Mouse (Mus musculus): Measurements from ENCODE around the gene Neurl1a. TPM values are rescaled to one million over a fixed set of nuclear protein-coding genes. Genes with fewer than 3 reads are reported as not detected.

The Neurl1a gene
- polyA plus RNA-seq, 1 experiment from 2014 or later, result 6.4 TPM

DNA sequence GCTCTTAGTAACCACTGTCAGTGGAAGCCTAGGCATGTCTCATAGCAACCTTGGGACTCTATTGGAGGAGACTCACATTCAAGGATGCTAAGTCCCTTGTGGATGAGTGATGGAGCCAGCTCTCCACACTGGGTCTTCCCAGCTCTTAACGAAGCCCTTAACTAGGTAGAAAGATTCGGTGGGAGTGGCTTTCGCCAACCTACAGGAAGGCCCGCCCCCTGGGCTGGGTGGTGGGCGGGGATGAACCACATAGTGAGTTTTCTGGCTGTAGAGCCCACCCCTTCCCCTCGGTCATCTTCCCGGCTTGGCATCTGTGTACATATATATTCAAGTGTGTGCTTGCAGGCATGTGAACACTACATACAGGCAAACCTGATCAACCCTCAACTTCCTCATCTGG lies 62.3 kb downstream of the Neurl1a start:
- Histone ChIP-seq H3K4me3 (peak overlapping the region; percentile 55), H3K9me3 (no peaks in the 10 kb centered on the region), H3K36me3 (replicated peaks) (no peaks in the 10 kb centered on the region), H3K27me3 (replicated peaks; ENCODE audit: low read depth, poor library complexity, severe bottlenecking) (peaks cover 15% of the 10 kb centered on the region), H3K27ac (replicated peaks) (no peak overlapping the region), H3K4me1 (peaks cover 36% of the 10 kb centered on the region)
- no peak for DNase-seq (ENCODE audit: low spot score)
- WGBS, result 66% methylated on average over 7 of the region's 7 CpGs

- peaks cover 40% of the 10 kb centered on the region for H3K4me1 ChIP-seq
- H3K9me3 ChIP-seq, result no peaks in the 10 kb centered on the region
- peaks cover 23% of the 10 kb centered on the region for H3K27me3 ChIP-seq (replicated peaks; ENCODE audit: low read depth, poor library complexity, severe bottlenecking)
- H3K4me3 ChIP-seq, result no peak overlapping the region
- 88% methylated on average over 4 of the region's 4 CpGs for WGBS
- H3K27ac ChIP-seq (replicated peaks), result no peak overlapping the region; the same call in 1 of the 2 replicates
- no peak for DNase-seq (ENCODE audit: low spot score)
- no peaks in the 10 kb centered on the region for H3K36me3 ChIP-seq (replicated peaks)
Measured at GRCm38 (mm10) chr19:47242227-47242626, 63.6 kb downstream of the Neurl1a start.

DNA sequence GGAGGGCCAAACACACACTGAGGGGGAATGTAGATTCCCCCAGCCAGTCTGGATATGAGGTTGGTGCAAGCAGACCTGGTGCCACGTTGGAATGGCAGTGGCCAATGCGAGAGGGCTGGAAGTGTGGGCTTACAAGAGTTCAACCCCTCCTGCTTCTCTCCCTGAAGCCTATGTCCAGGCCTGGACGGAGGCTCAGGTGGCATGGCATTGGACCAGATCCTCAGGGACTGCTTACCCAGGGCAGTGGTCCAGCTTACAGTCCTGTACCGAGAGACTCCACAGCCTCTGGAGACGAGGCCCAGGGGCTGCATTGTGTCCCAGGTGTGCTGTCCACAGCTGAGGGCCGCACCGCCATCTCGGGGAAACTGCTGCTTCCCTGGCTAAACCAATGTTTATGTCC lies 66.9 kb downstream of the Neurl1a start:
- no peak for DNase-seq (ENCODE audit: low spot score)
- H3K4me1 ChIP-seq, result peaks cover 51% of the 10 kb centered on the region
- no peak overlapping the region for H3K27ac ChIP-seq (replicated peaks)
- no peak overlapping the region for H3K4me3 ChIP-seq
- WGBS, result 85% methylated on average over 8 of the region's 8 CpGs
- peaks cover 13% of the 10 kb centered on the region for H3K27me3 ChIP-seq (replicated peaks; ENCODE audit: low read depth, poor library complexity, severe bottlenecking)
- no peaks in the 10 kb centered on the region for H3K9me3 ChIP-seq
- H3K36me3 ChIP-seq (replicated peaks), result no peaks in the 10 kb centered on the region

DNA sequence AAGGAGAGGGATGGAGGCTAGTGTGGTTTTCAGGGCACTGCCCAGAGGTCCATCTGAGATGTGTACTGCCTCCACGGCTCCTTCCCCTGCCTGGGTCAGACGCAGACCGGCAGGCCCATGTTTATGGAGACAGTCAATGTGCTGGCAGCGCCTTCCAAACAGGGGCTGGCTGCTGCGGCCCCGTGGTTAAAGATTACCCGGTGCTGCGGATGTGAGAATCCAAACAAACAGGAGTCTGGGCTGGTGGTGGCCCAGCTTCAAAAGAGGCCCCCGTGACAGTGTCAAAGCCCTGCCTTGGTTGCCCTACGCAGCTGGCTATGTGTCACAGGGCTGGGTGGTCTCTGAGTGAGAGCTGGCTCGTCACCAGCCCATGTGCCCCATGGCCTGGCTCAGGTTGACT lies 69.2 kb downstream of the Neurl1a start:
- DNase-seq (ENCODE audit: low spot score), result no peak
- H3K27ac ChIP-seq (replicated peaks), result no peak overlapping the region
- peaks cover 36% of the 10 kb centered on the region for H3K27me3 ChIP-seq (replicated peaks; ENCODE audit: low read depth, poor library complexity, severe bottlenecking)
- H3K36me3 ChIP-seq (replicated peaks), result no peaks in the 10 kb centered on the region
- WGBS, result 67% methylated on average over 11 of the region's 11 CpGs
- peaks cover 45% of the 10 kb centered on the region for H3K4me1 ChIP-seq
- H3K4me3 ChIP-seq, result no peak overlapping the region
- no peaks in the 10 kb centered on the region for H3K9me3 ChIP-seq

DNA sequence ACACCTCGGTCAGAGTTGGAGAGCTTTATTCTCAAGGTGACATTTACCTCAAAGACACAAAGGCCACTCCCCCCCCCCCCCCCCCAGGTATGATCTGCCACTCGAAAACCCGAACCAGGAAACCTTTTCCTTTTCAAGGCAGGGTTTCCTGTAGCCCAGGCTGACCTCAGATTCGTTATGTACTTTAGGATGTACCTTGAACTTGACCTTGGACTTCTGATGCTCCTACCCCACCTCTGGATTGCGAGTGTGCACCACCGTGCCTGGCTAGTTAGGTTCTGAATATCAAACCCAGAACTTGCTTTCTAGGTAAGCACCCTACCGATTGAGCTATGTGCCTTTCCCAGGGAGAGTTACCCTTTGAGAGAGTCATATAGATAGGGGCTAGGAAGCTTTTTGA lies 69.7 kb downstream of the Neurl1a start:
- H3K9me3 ChIP-seq, result no peaks in the 10 kb centered on the region
- H3K4me3 ChIP-seq, result no peak overlapping the region

DNA sequence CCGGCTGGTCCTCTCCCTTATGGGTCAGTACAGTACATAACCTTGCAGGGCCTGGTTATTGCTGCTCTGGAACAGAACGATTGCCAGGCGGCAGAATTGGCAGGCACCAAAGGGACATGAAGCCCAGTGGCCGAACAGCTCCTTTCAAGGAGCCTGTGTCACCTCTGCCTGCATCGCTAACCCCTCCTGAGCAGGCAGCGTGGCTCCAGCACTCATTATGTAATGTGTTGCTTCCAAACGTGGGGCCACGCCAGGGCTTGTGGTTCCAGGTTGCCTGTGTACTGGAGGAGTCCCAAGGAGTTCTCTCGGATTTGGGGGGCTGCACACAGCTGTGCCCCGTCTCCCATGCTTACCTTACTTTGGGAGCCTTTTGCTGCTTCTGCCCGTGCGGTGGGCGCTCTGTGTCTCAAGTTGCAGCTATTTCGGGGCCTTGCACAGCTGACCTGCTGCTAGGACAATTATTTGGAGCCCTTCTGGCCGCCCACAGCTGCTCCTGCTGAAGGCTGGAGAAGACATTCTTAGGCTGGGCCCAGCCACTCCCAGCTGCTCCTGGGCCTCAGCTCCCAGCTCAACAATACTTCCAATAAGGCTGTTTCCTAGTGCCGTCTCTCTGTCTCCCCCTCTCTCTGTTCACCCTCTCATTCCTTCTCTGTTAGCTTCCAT lies 70.4 kb downstream of the Neurl1a start:
- peaks cover 48% of the 10 kb centered on the region for H3K27me3 ChIP-seq (replicated peaks; ENCODE audit: low read depth, poor library complexity, severe bottlenecking)
- peaks cover 45% of the 10 kb centered on the region for H3K4me1 ChIP-seq
- no peaks in the 10 kb centered on the region; the same call in 1 of the 2 replicates for H3K9me3 ChIP-seq
- H3K4me3 ChIP-seq, result no peak overlapping the region
- DNase-seq (ENCODE audit: low spot score), result no peak
- no peaks in the 10 kb centered on the region for H3K36me3 ChIP-seq (replicated peaks)
- peak overlapping the region; percentile 54; the same call in 1 of the 2 replicates for H3K27ac ChIP-seq (replicated peaks)
- WGBS, result 72% methylated on average over 16 of the region's 16 CpGs

More for the DNA sequence above, 69.7 kb downstream of the Neurl1a start:
- H3K27ac ChIP-seq (replicated peaks), result no peak overlapping the region
- 80% methylated on average over 7 of the region's 7 CpGs for WGBS
- H3K27me3 ChIP-seq (replicated peaks; ENCODE audit: low read depth, poor library complexity, severe bottlenecking), result peaks cover 41% of the 10 kb centered on the region
- no peaks in the 10 kb centered on the region for H3K36me3 ChIP-seq (replicated peaks)
- H3K4me1 ChIP-seq, result peaks cover 47% of the 10 kb centered on the region
- no peak for DNase-seq (ENCODE audit: low spot score)

GRCm38 (mm10) chr19:47250931-47251330 lies 72.3 kb downstream of the Neurl1a start:
- no peak for DNase-seq (ENCODE audit: low spot score)
- Histone ChIP-seq H3K4me1 (peaks cover 41% of the 10 kb centered on the region), H3K9me3 (no peaks in the 10 kb centered on the region; the same call in 1 of the 2 replicates), H3K4me3 (no peak overlapping the region), H3K36me3 (replicated peaks) (no peaks in the 10 kb centered on the region), H3K27me3 (replicated peaks; ENCODE audit: low read depth, poor library complexity, severe bottlenecking) (peaks cover 66% of the 10 kb centered on the region), H3K27ac (replicated peaks) (no peak overlapping the region)
- WGBS, result 57% methylated on average over 6 of the region's 6 CpGs

- Histone ChIP-seq H3K27ac (replicated peaks) (peak overlapping the region; percentile 71), H3K27me3 (replicated peaks; ENCODE audit: low read depth, poor library complexity, severe bottlenecking) (peaks cover 66% of the 10 kb centered on the region), H3K36me3 (replicated peaks) (no peaks in the 10 kb centered on the region), H3K4me3 (peak overlapping the region; percentile 57), H3K4me1 (peaks cover 37% of the 10 kb centered on the region), H3K9me3 (no peaks in the 10 kb centered on the region; the same call in 1 of the 2 replicates)
- WGBS, result 3% methylated on average over 90 of the region's 90 CpGs
- peak; percentile 56 for DNase-seq (ENCODE audit: low spot score)
Measured at GRCm38 (mm10) chr19:47253053-47253628, 74.5 kb downstream of the Neurl1a start.

DNA sequence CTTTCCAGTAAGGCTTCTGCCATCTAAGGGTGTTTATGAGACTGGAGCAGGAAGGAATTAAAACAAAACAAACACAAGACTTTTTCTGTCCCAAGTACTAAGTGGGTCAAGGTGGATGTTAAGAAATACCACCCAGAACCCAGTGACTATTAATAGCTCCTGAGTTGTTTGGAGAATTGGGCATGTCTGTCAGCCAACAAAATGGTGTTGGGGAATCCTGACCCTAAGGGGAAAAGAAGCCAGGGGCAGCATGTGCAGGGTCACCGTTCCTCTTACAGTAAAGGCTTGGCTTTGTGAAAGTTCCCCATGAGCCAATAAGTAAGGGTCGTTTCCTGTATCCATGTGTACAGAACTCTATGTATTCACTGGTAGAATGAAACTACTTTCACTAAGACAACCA lies 76.4 kb downstream of the Neurl1a start:
- no peak for DNase-seq (ENCODE audit: low spot score)
- peaks cover 33% of the 10 kb centered on the region for H3K4me1 ChIP-seq
- H3K4me3 ChIP-seq, result no peak overlapping the region
- no peak overlapping the region for H3K27ac ChIP-seq (replicated peaks)
- 67% methylated on average over 2 of the region's 2 CpGs for WGBS
- no peaks in the 10 kb centered on the region for H3K36me3 ChIP-seq (replicated peaks)
- H3K9me3 ChIP-seq, result no peaks in the 10 kb centered on the region; the same call in 1 of the 2 replicates
- H3K27me3 ChIP-seq (replicated peaks; ENCODE audit: low read depth, poor library complexity, severe bottlenecking), result peaks cover 66% of the 10 kb centered on the region

- Histone ChIP-seq H3K4me1 (peaks cover 28% of the 10 kb centered on the region), H3K36me3 (replicated peaks) (no peaks in the 10 kb centered on the region), H3K27ac (replicated peaks) (no peak overlapping the region), H3K4me3 (no peak overlapping the region), H3K9me3 (no peaks in the 10 kb centered on the region; the same call in 1 of the 2 replicates), H3K27me3 (replicated peaks; ENCODE audit: low read depth, poor library complexity, severe bottlenecking) (peaks cover 58% of the 10 kb centered on the region)
- 77% methylated on average over 6 of the region's 6 CpGs for WGBS
- no peak for DNase-seq (ENCODE audit: low spot score)
Measured at GRCm38 (mm10) chr19:47255919-47256318, 77.3 kb downstream of the Neurl1a start.

DNA sequence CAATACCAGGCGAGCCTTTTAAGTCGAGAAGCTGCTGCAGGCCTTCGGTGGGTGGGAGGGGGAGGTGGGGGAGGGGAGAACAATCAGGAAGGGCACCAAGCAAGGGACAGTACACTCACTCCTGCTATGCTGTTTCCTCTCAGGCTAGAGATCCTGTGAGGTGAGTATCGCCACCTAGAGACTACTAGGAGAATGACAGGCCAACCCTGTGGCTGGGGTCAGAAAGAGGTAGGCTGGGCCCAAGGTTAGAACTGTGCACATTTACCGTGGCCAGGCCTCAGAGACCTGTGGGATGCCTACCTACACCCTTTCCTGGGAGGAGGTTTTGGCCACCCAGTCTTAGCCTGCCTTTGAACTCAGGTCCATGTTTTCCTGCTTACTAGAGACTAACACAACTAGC lies 81.0 kb downstream of the Neurl1a start:
- Histone ChIP-seq H3K36me3 (replicated peaks) (no peaks in the 10 kb centered on the region), H3K27me3 (replicated peaks; ENCODE audit: low read depth, poor library complexity, severe bottlenecking) (peaks cover 21% of the 10 kb centered on the region), H3K4me3 (no peak overlapping the region), H3K27ac (replicated peaks) (no peak overlapping the region), H3K4me1 (peaks cover 20% of the 10 kb centered on the region), H3K9me3 (no peaks in the 10 kb centered on the region)
- WGBS, result 6% methylated on average over 5 of the region's 5 CpGs
- peak; percentile 65 for DNase-seq (ENCODE audit: low spot score)

DNA sequence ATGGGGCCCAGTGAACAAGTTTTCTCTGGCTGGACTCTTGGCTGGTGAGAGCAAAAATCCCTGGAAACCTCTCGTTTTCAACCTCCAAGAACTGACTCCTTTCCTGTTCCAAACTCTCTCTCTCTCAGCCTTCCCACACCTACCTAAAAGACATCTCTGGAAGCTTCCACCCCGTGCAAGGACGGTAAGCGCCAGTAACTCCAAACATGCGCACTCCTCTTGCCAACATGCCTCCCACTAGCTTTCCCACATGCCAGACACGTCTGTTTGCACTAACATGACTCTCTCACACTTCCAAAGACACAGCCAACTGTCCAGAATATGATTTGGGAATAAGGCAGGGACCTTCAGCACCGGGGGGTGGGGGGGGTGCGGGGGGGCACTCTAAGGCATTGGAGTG lies 82.6 kb downstream of the Neurl1a start:
- H3K27me3 ChIP-seq (replicated peaks; ENCODE audit: low read depth, poor library complexity, severe bottlenecking), result peaks cover 6% of the 10 kb centered on the region
- no peak for DNase-seq (ENCODE audit: low spot score)
- peaks cover 11% of the 10 kb centered on the region for H3K36me3 ChIP-seq (replicated peaks)
- H3K4me3 ChIP-seq, result no peak overlapping the region
- no peaks in the 10 kb centered on the region for H3K9me3 ChIP-seq
- WGBS, result 86% methylated on average over 8 of the region's 8 CpGs
- H3K4me1 ChIP-seq, result peaks cover 21% of the 10 kb centered on the region
- no peak overlapping the region for H3K27ac ChIP-seq (replicated peaks)

DNA sequence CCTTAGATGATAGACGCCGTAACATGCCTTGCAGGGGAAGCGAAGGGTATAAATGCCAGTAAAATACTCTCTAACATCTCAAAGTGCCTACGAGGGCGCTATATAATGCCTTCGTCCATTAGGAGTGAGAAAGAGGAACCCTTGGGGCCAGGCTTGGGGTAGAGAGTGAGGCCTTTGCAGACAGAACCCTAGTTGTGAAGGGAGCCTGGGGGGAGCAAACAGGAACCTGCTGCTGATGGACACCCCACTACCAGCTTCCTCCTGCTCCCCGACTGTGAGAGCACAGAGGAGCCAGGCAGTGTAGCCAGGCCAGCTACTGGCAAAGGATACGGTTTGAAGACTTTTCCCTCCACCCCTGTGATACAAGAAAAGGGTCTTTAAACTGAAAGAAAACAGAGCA lies 85.0 kb downstream of the Neurl1a start:
- no peak for DNase-seq (ENCODE audit: low spot score)
- WGBS, result 94% methylated on average over 8 of the region's 8 CpGs
- Histone ChIP-seq H3K27me3 (replicated peaks; ENCODE audit: low read depth, poor library complexity, severe bottlenecking) (no peaks in the 10 kb centered on the region), H3K36me3 (replicated peaks) (peaks cover 35% of the 10 kb centered on the region), H3K9me3 (no peaks in the 10 kb centered on the region), H3K4me3 (no peak overlapping the region), H3K4me1 (peaks cover 13% of the 10 kb centered on the region), H3K27ac (replicated peaks) (no peak overlapping the region)
